Mouse (Mus musculus): ENCODE data around the gene Btbd18.
"Not testable (repeated sequence)": the region's sequence is repeated elsewhere in the genome, so short reads cannot be mapped to it uniquely, and the experiment has no call there.

Gene Btbd18

GRCm38 (mm10) chr2:84648369-84648768, 10.5 kb upstream of the Btbd18 start:
- no peak for DNase-seq

DNA sequence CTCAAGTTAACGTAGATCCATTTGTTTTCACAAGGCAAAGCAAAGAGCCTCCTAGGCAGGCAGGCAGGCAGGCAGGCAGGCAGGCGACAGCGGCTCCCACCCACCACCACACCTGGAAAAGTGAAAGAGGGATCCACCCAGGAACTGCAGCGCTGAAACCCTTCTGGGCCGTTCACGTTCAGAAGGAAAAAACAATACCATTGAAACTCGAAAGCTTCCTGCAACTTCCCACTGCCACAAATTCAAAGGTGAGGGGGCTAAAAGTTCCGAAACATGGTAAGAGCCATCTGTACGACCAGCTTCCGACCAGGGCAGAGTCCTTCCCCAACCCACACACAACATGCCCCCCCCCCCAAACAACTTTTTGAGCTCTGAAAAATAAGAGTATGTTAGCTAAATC, 9.2 kb upstream of the Btbd18 start:
- DNase-seq: peak; percentile 30

DNA sequence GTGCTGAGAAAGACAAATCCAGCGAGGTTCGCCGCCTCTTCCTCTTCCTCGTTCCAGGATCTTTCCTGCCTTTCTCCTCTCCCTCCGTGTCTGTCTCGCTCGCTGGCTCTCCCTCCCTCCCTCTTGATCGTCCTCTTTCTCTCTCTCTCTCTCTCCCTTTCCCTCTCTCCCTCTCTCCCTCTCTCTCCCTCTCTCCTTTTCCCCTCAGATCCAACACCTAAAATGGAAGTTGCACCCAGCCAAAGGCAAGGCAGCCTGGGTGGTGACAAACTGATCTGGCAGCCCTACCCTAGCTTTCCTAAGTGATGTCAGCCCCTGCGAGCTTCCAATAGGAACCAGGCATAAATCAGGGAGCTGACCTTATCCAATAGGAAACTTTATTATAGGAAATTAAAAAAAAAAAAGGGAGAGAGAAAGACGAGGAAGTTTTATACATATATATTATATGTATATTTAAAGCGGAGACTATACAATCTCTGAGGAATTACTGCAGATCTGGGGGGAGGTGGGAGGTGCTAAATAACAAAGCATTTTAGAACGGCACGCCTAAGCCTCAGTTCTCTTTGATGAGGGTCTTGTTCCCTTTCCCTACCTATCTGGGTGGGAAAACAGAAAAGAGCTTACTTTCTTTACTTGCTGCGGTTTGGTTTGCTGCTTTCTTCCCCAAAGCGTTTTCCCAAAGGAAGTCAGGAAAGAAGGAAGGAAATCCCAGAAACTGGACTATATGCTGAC, 8.2 kb upstream of the Btbd18 start, which contains the start of gene Ctnnd1:
Gene Ctnnd1 (minus strand): TSS at position 302 of the 732 bp plus-strand sequence.
- peak; percentile 91 for DNase-seq

GRCm38 (mm10) chr2:84653354-84653753, 5.5 kb upstream of the Btbd18 start:
- no peak for DNase-seq

GRCm38 (mm10) chr2:84655864-84656263, 3.0 kb upstream of the Btbd18 start:
- DNase-seq: no peak

DNA sequence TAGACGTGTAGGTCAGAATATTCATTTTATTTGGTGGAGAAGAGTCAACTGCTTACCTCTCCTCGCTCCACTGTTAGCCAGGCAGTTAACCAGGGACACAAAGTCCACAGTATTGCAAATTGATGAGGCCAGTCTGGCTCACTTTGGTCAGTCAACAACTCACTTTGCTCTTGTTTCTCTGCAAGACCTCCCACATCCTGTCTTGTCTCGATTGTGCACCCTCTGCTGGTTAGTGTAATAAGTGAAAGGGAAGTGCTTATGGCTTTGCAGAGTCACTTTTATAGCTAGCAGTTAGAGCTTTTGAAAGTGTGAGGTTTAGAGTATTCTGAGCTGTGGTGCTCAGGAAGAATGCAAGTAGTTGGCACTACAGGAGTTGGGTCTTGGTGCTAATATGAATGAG, 1.4 kb downstream of the Btbd18 start:
- DNase-seq: peak; percentile 71

DNA sequence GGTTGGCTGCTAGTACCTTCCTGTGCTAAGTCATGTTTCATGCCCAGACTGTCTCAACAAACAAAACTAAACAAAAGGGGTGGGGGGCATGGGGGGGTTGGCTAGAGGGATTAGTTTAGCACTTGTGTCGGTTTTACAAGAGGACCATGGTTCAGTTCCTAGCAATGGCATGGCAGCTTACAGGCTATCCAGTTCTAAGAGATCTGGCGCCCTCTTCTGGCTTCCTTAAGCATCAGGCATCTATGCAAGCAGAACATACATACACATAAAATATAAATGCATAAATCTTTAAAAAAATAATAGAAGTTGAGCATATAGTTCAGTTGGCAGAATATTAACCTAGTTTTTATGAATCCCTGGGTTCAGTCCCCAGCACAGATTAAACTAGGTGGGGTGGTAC, 4.0 kb downstream of the Btbd18 start:
- no peak for DNase-seq

GRCm38 (mm10) chr2:84666081-84666480, 7.2 kb downstream of the Btbd18 start:
- DNase-seq: no peak

GRCm38 (mm10) chr2:84669828-84670568, 11.1 kb downstream of the Btbd18 start:
- no peak for DNase-seq

GRCm38 (mm10) chr2:84670569-84670933, 11.7 kb downstream of the Btbd18 start, which contains the start of gene Selenoh:
Selenoh (minus strand) TSS chr2:84670770.
- peak; percentile 87 for DNase-seq

GRCm38 (mm10) chr2:84671535-84671934, 12.7 kb downstream of the Btbd18 start:
- DNase-seq: not testable (repeated sequence)

DNA sequence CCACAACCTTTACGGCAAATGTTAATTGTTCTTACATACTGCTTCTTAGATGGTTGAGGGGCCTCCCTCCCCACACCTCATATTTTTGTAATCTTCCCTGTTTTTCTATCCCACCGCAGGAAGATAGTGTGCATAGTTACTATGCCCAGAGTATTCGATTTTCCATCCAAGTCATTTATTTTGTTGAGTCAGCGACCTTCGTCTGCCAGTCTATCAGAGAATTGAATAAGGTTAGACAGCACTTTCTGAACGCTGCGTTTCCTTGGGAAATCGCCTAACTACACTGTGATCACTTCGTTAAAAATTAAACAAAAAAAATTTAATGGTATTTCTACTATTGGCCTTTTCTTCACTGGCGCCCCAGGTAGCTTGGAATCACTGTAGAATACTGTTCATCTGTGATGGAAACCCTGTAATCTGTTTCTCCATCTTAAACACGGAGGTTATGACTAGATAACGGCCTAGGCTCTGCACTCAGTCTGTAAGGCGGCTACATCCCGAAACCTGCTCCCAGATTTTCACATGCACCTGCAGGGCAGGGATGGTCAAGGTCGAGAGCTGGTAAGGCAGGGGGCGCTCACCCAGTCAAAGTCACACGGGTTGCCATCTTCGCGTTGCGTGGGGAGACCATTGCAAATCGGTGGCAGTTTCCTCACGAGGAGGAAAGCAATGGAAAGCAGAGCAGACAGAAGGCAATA, 18.5 kb downstream of the Btbd18 start:
- no peak for DNase-seq

DNA sequence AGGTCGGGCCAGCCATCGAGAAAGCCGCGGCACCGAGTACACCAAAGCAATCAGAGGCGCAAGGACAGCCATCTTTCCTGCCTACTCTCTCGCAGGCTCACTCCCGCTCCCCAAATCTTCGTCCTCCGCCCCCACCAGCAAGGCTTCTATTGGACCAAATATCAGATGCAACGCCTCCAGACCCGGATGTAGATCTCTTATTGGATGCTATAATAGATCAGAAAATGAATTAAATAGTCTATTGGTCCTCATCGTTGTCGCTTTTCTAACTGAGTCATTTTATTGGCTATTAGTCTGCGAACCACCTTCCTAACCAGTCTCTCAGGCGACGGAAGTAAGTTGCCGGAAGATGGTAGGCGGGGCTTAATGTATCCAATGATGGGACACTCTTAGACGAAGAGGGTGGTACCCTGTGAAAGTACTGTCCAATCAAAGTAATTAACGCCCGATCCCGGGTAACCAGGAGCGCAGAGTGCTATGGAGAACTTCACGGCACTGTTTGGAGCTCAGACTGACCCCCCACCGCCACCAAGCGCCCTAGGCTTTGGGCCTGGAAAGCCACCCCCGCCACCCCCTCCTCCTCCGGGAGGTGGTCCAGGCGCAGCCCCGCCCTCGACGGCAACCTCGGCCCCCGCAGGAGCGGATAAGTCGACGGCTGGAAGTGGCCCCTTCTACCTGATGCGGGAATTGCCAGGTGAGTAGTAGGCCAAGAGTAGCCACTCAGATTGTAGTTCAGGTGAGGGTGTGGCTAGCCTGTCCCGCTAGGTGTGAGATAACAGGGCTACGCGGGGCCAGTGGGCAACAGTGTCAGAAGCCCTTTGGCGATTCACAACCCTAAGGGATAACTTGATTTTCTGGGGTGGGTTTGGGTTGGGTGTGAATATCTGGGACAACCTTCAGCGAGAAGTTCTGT, 19.3 kb downstream of the Btbd18 start, which contains the start of the genes Gm28635 and Med19:
Gene Gm28635 (minus strand): TSS at position 74 of the 913 bp plus-strand sequence.
Gene Med19 (plus strand): TSS at position 435 of the 913 bp plus-strand sequence.
- DNase-seq: peak; percentile 98

- no peak for DNase-seq
These were observed 20.1 kb downstream of the Btbd18 start, which contains the start of gene Tmx2 for GRCm38 (mm10) chr2:84679016-84679415. Tmx2 (minus strand) TSS chr2:84679140.

- DNase-seq: no peak
These were observed 23.8 kb downstream of the Btbd18 start for GRCm38 (mm10) chr2:84682605-84683183.

DNA sequence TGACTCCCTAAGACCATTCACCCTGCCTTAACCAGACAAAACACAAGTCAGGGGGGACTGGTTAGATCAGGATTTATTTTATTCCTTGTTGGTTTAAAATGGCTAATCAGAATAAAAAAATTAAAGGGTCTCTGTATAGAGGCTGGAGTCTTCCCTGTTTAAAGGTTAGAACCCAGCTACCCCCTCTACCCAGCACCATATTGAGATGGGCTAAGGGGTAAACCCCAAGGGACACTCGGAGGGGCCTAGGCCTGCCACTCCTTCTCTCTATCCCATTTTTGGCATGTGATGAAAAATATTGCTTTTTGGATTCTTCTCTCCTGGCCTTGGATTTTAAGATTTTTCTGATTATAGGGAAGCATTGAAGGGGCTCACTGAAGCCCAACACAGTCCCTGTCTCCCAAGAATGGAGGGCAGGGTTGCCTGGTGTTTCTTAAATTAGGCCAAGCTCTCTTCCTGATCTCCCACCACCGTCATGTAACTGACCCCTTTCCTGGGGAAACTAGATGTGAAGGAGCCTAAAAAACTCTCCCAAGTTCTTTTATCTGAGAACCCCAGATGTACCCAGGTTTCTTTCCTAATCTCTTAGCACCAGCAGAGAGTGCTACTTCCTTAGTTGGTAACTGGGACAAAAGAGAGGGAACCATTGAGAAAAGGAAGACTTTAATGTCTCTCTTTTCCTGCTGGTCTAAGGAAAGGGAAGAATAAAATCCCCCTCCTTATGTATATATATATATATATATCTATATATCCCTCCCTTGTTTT, 29.4 kb downstream of the Btbd18 start:
- no peak for DNase-seq

GRCm38 (mm10) chr2:84690050-84690449, 31.2 kb downstream of the Btbd18 start:
- DNase-seq: no peak

GRCm38 (mm10) chr2:84695007-84695695, 36.3 kb downstream of the Btbd18 start:
- no peak for DNase-seq

GRCm38 (mm10) chr2:84703497-84703896, 44.6 kb downstream of the Btbd18 start:
- no peak for DNase-seq

- no peak for DNase-seq
These were observed 45.5 kb downstream of the Btbd18 start for GRCm38 (mm10) chr2:84704329-84704728.
